Mouse (Mus musculus) lung, postnatal 14 days (tissue): ENCODE data around the gene Nid1.
A peak's percentile ranks its signal among the peaks of the same experiment; 100 is the strongest.
"Not testable (repeated sequence)": the region's sequence is repeated elsewhere in the genome, so short reads cannot be mapped to it uniquely, and the experiment has no call there.

Experiments used
- DNase-seq: peaks from one replicate; pipeline ENCODE4 v3.0.0; 2021

The Nid1 gene

GRCm38 (mm10) chr13:13493517-13493916 is 56.2 kb downstream of the Nid1 start:
- DNase-seq: no peak

DNA sequence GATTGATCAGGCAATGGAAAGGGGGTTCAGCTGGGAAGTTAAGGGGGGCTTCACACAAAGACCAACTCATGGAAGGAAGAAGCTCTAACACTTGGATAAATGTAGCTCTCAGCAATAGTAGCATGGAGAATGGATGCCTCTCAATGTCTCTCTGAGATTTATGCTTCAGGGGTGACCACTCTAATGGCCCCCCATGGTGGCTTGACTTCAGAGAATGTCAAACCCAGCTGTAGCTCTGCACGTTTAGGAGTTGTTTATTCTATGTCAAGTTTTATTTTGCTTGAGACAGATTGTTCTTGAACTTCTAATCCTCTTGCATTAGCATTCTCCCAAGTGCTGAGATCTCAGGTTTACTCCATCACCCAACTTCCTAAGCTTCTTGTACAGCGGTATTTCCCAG is 60.7 kb downstream of the Nid1 start:
- no peak for DNase-seq

DNA sequence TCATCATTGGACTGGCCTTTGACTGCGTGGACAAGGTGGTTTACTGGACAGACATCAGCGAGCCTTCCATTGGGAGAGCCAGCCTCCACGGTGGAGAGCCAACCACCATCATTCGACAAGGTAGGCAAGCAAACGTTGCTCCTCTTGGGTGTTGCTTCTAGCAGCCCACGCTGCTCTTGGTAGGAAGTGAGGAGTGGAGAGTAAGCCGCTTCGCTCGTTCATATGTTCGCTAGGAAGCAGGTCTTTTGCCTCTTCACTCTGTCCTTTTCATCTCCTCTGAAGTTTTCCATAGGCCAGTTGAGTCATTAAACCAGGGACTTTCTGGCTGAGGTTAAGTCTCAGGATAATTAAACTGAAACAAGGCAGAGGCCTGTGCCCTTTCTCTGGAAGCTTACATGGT is 65.1 kb downstream of the Nid1 start:
- DNase-seq: no peak

DNA sequence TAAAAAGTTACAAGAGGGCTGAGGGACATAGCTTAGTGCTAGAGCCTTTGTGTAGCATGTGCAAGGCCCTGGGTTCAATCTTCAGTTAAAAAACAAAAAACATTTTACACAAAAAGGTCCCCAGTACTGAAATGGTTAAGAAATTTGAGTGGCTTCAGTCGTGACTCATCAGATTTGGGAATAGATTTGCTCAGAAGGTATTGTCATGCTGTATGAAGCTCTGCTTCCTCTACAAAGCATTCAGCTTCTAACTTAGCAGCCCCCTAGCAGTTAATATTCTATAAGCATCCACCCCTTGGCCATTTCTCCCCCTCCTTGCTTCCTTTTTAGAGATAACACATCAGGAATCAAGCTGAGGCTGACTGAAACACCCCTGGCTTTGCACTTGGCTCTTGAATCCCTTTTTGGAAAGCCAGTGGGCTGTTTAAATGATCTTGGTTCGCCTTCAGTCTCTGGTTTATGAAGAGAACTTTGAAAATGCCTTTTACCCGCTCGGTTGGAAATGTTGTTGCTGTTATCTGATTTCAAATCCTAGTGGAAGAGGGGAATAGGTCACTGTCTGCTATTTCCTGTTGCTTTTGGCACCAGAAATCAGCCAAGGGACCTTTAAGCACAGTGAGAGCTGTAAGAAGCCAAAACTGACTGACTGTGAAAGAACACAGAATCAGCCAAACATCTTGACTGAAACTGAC is 66.5 kb downstream of the Nid1 start:
- DNase-seq: no peak

GRCm38 (mm10) chr13:13505063-13505462 is 67.7 kb downstream of the Nid1 start:
- no peak for DNase-seq

DNA sequence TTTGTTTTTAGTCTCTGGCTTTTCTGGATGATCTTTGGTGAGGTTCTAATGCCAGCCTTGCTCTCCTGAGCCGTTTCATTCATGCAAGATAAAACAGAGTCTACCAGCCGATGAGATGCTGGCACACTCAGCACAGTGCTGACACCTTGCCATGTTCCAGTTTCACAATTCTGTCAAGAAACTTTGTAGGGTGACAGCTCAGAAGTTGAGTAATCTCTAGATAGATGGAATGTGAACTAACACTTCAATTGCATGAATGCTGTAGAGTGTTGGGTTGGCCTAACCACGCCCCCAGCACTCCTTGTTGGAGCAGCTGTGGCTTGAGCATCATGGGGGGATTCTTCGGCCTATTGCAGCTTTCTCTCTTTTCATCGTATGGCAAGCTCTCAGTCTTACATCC is 69.2 kb downstream of the Nid1 start:
- peak; percentile 53 for DNase-seq

GRCm38 (mm10) chr13:13514861-13515260 is 77.5 kb downstream of the Nid1 start:
- no peak for DNase-seq

GRCm38 (mm10) chr13:13516376-13517225 is 79.2 kb downstream of the Nid1 start:
- peak; percentile 93 for DNase-seq

- no peak for DNase-seq
Measured at GRCm38 (mm10) chr13:13518114-13518513, 80.8 kb downstream of the Nid1 start.

- DNase-seq: no peak
Measured at GRCm38 (mm10) chr13:13520436-13520835, 83.1 kb downstream of the Nid1 start.

GRCm38 (mm10) chr13:13523625-13524584 is 86.6 kb downstream of the Nid1 start:
- DNase-seq: no peak

- no peak for DNase-seq
Measured at GRCm38 (mm10) chr13:13525205-13525604, 87.9 kb downstream of the Nid1 start.

DNA sequence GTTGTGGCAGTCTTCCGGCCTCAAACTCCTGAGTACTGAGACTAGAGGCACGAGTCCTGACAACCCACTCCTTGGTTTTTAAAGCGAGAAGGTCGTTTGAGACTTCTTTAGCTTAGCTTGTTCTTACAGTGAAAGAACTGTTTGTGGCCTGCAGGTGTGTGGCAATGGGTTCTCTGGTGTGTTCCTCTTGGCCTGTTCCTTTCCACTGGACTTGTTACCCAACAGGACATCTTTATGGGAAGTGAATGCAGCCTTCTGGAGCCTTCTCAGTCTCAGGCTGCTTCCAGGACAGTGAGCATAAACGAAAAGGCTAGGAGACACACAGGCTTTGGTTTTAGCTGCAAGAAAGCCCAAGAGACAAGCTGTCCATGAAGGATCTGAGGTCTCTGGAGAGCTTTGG is 88.5 kb downstream of the Nid1 start:
- DNase-seq: no peak

DNA sequence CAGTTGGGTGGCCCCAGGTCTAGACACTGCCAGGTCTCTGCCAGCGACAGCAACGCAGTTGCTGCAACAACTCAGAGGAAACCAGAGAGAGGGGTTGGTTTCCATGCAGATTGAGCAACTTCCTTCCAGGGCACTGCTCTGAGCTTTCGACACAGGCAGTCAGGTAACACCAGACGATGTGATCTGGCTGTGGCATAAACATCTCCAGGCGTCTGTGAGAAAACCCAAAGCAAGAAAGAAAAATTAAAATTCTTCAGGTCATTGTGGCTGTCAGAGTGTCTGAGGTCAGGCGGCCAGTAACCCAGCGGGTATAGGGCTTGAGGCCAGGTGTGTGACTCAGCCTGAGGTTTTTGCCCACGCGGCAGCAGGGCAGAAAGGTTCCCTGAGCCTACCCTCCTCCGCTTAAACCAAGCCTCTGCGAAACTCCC is 91.8 kb downstream of the Nid1 start:
- peak; percentile 30 for DNase-seq

DNA sequence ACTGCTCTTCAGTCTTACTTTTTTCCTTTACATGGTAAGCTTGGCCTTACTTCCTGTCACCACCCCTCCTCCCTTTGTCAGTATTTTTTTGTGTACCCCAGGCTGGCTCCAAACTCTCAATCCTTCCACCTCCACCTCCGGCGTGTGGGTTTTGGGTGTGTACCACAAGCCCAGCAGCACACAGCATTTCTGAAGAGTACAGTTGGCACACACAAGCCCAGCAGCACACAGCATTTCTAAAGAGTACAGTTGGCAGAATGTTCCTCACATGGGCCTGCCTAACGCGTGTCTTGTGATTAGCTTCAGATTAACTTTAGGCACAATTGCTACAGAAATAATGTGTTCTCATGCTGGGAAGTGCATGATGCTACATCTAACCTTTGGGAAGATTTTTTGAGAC is 93.6 kb downstream of the Nid1 start:
- no peak for DNase-seq

GRCm38 (mm10) chr13:13531923-13532322 is 94.6 kb downstream of the Nid1 start:
- no peak for DNase-seq

- no peak for DNase-seq
Measured at GRCm38 (mm10) chr13:13536555-13536954, 99.2 kb downstream of the Nid1 start.

GRCm38 (mm10) chr13:13537272-13538015 is 100.1 kb downstream of the Nid1 start:
- no peak for DNase-seq

DNA sequence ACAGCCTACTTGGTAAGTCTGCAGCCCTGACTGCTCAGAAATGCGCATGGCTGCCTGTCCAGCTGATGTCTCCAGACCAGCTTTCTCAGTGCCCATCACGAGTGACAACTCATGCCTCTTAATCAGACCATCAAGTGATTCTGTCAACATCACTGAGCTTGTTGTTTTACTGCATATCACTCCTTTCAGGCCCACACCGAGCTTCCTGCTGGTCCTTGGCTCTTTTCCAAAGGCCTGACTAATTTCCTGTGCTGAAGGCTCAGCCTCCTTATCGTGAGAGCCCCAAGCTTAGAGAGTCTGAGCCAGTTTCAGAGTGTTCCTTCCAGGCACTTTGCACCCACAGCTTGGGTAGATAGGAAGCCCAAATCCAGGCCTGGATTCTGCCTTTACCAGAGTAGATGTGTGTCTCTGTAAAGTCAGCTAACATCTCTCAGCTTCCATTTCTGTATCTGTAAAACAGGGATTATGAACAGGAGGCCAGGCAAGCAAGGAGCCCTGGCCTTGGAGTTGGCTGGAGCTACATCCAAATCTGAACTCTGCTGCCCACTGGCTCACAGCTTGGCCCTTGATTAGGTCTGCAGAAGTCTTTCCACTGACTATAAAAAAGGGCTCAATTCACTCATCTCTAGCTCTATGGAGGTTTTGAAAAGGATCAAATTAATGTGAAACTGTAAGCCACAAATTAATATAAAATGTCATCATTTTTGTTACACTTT is 101.4 kb downstream of the Nid1 start:
- peak; percentile 60 for DNase-seq

DNA sequence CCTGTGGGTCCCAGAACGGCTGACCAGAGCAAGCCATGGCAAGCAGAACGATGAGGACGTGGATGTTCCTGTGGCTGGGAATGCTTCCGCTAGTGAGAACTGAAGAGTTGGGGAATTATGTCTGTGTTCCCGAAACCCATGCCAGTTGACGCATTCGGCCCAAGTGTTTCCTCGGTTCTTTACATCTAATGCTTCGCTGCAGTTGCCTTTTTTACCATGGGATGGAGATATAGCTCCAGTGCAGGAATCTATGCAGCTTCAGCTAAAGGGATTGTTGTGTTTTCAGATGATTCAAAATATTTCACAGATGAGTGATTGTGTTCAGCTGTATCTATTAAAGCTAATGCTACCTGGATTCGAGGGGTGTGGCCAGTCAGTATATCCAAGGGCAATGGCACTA is 105.7 kb downstream of the Nid1 start:
- not testable (repeated sequence) for DNase-seq

DNA sequence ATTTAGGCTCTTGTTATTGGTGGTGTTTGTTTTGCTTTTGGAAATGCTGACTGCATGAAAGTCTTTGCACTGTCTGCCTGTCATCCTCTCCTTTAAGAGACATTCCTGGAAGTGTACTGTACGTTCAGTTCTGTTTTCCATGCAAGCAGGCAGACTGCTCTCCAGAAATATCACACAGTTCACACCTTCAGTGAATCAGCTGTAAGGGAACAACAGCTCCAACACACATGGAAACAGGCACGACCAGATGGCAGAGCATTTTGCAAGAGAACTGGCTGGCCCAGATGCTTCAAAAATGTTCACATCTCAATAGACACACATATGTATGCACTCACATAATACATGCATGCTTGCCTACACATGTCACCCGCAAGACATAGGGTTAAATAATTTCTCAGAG is 109.4 kb downstream of the Nid1 start:
- no peak for DNase-seq

- no peak for DNase-seq
Measured at GRCm38 (mm10) chr13:13547889-13548288, 110.5 kb downstream of the Nid1 start.
